Mouse (Mus musculus): ENCODE measurements at regions not wholly inside any gene's neighbourhood (a gene's known extent, or its start where the extent isn't known, plus 50 kb on each side); places are given as distances from the start of the nearest gene placed in this dataset.

GRCm38 (mm10) chr11:19701198-19701597, 223.0 kb upstream of the Spred2 start:
- TF ChIP-seq CTCF (IDR thresholded peaks at IDR 0.05; ENCODE audit: borderline replicate concordance, extremely low read depth, insufficient read depth, insufficient read length) = no peak
- no peak for TF ChIP-seq POLR2A (IDR thresholded peaks at IDR 0.05; ENCODE audit: borderline replicate concordance, extremely low read depth, insufficient read depth, insufficient read length, poor library complexity, severe bottlenecking)

All from brain, embryonic 14.5 days (tissue).